31 mouse cellular contexts compared by ENCODE assay signal in the genomic region with DNA sequence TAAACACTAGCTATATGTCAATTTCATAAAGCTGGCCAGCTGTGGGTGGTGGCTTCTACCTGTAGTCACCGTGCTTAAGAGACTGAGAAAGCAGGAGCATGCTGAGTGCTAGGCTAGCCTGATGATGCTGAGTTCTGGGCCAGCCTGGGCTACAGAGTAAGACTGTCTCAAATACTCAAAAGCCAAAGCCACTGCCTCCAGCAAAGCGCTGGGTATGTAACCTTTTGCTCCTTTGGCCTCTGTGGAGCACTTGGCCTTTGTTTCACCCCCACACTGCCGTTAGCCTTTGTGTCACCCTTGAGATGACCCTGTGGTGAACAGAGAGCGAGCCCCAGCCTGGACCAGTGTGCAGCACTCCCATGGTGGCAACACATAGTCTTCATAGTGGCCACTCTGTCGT.
"Had no signal": no experiment of that assay in that cellular context is flagged by ENCODE, and none has a peak within 500 bp of the region (broad histone marks: within the 10 kb centered on the region; RNA-seq: fewer than 3 reads in every experiment).

No protein-coding gene starts in this region.

- H3K4me2 ChIP-seq: limb, embryonic 12.5 days; limb, embryonic 13.5 days; limb, embryonic 15.5 days; liver, embryonic 11.5 days; liver, embryonic 12.5 days; liver, embryonic 13.5 days; liver, embryonic 15.5 days; lung, embryonic 14.5 days; lung, embryonic 15.5 days; midbrain, embryonic 11.5 days; midbrain, embryonic 12.5 days; midbrain, embryonic 13.5 days; midbrain, embryonic 15.5 days had no signal

- H3K4me3 ChIP-seq: limb, embryonic 10.5 days; limb, embryonic 12.5 days; limb, embryonic 13.5 days; limb, embryonic 15.5 days; liver, embryonic 12.5 days; liver, embryonic 13.5 days; liver, embryonic 15.5 days; lung, embryonic 15.5 days; megakaryocyte, embryonic 14.5 days; midbrain, embryonic 10.5 days; midbrain, embryonic 12.5 days; midbrain, embryonic 13.5 days; midbrain, embryonic 15.5 days; myocyte had no signal

- H3K4me1 ChIP-seq: limb, embryonic 10.5 days; limb, embryonic 12.5 days; limb, embryonic 13.5 days; limb, embryonic 15.5 days; liver, embryonic 12.5 days; liver, embryonic 13.5 days; liver, embryonic 15.5 days; lung, embryonic 15.5 days; midbrain, embryonic 10.5 days; midbrain, embryonic 12.5 days; midbrain, embryonic 13.5 days; midbrain, embryonic 15.5 days had no signal

- ATAC-seq: liver, embryonic 12.5 days; liver, postnatal 0 days; lung, postnatal 0 days; midbrain, embryonic 13.5 days; midbrain, embryonic 15.5 days; midbrain, embryonic 16.5 days had no signal

- H3K36me3 ChIP-seq: limb, embryonic 10.5 days; limb, embryonic 12.5 days; limb, embryonic 13.5 days; limb, embryonic 15.5 days; liver, embryonic 12.5 days; liver, embryonic 13.5 days; liver, embryonic 15.5 days; lung, embryonic 15.5 days; midbrain, embryonic 10.5 days; midbrain, embryonic 12.5 days; midbrain, embryonic 13.5 days; midbrain, embryonic 15.5 days had no signal

- H3K9ac ChIP-seq: limb, embryonic 12.5 days; limb, embryonic 13.5 days; limb, embryonic 15.5 days; liver, embryonic 12.5 days; liver, embryonic 13.5 days; liver, embryonic 14.5 days; liver, embryonic 15.5 days; liver, postnatal 0 days; lung, embryonic 14.5 days; lung, embryonic 15.5 days; midbrain, embryonic 12.5 days; midbrain, embryonic 13.5 days; midbrain, embryonic 15.5 days had no signal

- DNase-seq: left cerebral cortex, postnatal 4 days; liver; liver, embryonic 13.5 days; liver, postnatal 0 days; lung, adult 18-20 months; lung, adult 2 months; lung, embryonic 14.5 days; lung, postnatal 10 days; lung, postnatal 14 days; lung, postnatal 36 days; lung, postnatal 4 days; midbrain, embryonic 14.5 days had no signal

- H3K27ac ChIP-seq: limb, embryonic 10.5 days; limb, embryonic 12.5 days; limb, embryonic 13.5 days; limb, embryonic 15.5 days; liver, embryonic 12.5 days; liver, embryonic 13.5 days; liver, embryonic 14.5 days; liver, embryonic 15.5 days; lung, embryonic 15.5 days; macrophage; midbrain, embryonic 10.5 days; midbrain, embryonic 12.5 days; midbrain, embryonic 13.5 days; midbrain, embryonic 15.5 days had no signal

- H3K27me3 ChIP-seq: limb, embryonic 12.5 days; limb, embryonic 13.5 days; limb, embryonic 15.5 days; liver, embryonic 12.5 days; liver, embryonic 13.5 days; liver, embryonic 15.5 days; lung, embryonic 15.5 days; midbrain, embryonic 12.5 days; midbrain, embryonic 13.5 days; midbrain, embryonic 15.5 days had no signal

- H3K9me3 ChIP-seq: limb, embryonic 10.5 days; limb, embryonic 12.5 days; limb, embryonic 13.5 days; limb, embryonic 15.5 days; liver, embryonic 12.5 days; liver, embryonic 13.5 days; liver, embryonic 15.5 days; lung, embryonic 15.5 days; midbrain, embryonic 10.5 days; midbrain, embryonic 12.5 days; midbrain, embryonic 13.5 days; midbrain, embryonic 15.5 days had no signal
